Mouse (Mus musculus) lung, postnatal 25 days (tissue): ENCODE measurements around the gene Foxr1.
A peak's percentile ranks its signal among the peaks of the same experiment; 100 is the strongest.
"Not testable (repeated sequence)": the region's sequence is repeated elsewhere in the genome, so short reads cannot be mapped to it uniquely, and the experiment has no call there.

Experiments used
- DNase-seq: peaks from one replicate; pipeline ENCODE4 v3.0.0; 2022; ENCODE audit warnings: low spot score

The Foxr1 gene

GRCm38 (mm10) chr9:44417156-44417891 is 23.6 kb downstream of the Foxr1 start:
- DNase-seq = no peak

- DNase-seq = no peak
Measured at GRCm38 (mm10) chr9:44412781-44413180, 28.2 kb downstream of the Foxr1 start.

GRCm38 (mm10) chr9:44412306-44412705 is 28.6 kb downstream of the Foxr1 start:
- no peak for DNase-seq

GRCm38 (mm10) chr9:44411601-44412130 is 29.3 kb downstream of the Foxr1 start:
- no peak for DNase-seq

- no peak for DNase-seq
Measured at GRCm38 (mm10) chr9:44410647-44411336, 30.1 kb downstream of the Foxr1 start.

GRCm38 (mm10) chr9:44408693-44409092 is 32.2 kb downstream of the Foxr1 start:
- not testable (repeated sequence) for DNase-seq

- DNase-seq = no peak
Measured at GRCm38 (mm10) chr9:44407752-44408097, 33.2 kb downstream of the Foxr1 start.

GRCm38 (mm10) chr9:44406906-44407751 is 33.8 kb downstream of the Foxr1 start, which contains the start of the genes Rps25 and Trappc4:
Rps25 (plus strand) TSS chr9:44407139.
Trappc4 (minus strand) TSS chr9:44407600.
- peak; percentile 94 for DNase-seq

GRCm38 (mm10) chr9:44405011-44405410 is 35.9 kb downstream of the Foxr1 start:
- DNase-seq = no peak

GRCm38 (mm10) chr9:44401081-44401480 is 39.9 kb downstream of the Foxr1 start:
- no peak for DNase-seq

- no peak for DNase-seq
Measured at GRCm38 (mm10) chr9:44399795-44400114, 41.2 kb downstream of the Foxr1 start.

- DNase-seq = no peak
Measured at GRCm38 (mm10) chr9:44399114-44399794, 41.7 kb downstream of the Foxr1 start.

GRCm38 (mm10) chr9:44398551-44398950 is 42.4 kb downstream of the Foxr1 start:
- no peak for DNase-seq

GRCm38 (mm10) chr9:44398087-44398486 is 42.8 kb downstream of the Foxr1 start:
- no peak for DNase-seq

- DNase-seq = peak; percentile 99
Measured at GRCm38 (mm10) chr9:44396684-44397411, 44.1 kb downstream of the Foxr1 start, which contains the start of gene Slc37a4. Slc37a4 (plus strand) TSS chr9:44396852.

GRCm38 (mm10) chr9:44391466-44391865 is 49.5 kb downstream of the Foxr1 start:
- DNase-seq = peak; percentile 68

GRCm38 (mm10) chr9:44389273-44389672 is 51.7 kb downstream of the Foxr1 start:
- peak; percentile 54 for DNase-seq

GRCm38 (mm10) chr9:44387221-44387620 is 53.7 kb downstream of the Foxr1 start:
- DNase-seq = no peak

- DNase-seq = no peak
Measured at GRCm38 (mm10) chr9:44384596-44384995, 56.3 kb downstream of the Foxr1 start.
